Mouse (Mus musculus): ENCODE measurements around the gene Rsad2.

Gene Rsad2

DNA sequence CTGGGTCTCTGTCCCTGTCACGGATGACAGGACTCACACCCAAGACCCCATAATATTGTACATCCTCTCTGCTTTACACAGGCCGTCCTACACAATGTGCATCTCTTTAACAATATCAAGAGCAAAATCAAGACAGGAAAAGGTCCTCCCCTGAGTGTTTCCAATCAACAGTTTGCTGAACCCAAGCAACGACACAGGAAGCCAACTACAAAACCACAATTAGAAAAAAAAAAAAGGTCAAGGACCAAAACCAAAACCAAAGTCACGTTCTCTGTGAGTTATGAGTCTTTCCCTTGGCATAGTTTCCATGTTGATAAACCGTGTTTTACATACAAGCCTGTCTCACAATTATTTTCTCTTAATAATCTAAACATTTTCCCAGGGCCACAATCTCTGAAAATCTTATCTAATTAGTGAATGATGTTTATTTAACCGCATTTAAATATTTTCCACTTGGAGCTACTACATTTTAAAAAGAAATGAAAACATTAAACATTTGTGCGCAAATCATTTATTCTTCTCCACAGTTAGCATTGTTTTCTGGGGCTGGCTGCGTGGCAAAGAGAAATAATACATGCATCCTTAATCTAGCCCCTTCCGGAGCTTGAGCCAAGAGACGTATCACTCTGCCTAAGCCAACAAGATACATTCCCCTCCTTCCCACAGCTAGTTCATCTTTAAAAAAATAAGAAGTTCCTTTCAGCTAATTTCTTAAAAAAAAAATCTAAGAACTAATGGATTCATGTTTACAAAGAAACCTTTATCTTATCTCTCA, 54.4 kb downstream of the Rsad2 start:
- in situ Hi-C loops (cut with MboI; ENCODE audit: low sequenced_read_pairs), result no loop called here

DNA sequence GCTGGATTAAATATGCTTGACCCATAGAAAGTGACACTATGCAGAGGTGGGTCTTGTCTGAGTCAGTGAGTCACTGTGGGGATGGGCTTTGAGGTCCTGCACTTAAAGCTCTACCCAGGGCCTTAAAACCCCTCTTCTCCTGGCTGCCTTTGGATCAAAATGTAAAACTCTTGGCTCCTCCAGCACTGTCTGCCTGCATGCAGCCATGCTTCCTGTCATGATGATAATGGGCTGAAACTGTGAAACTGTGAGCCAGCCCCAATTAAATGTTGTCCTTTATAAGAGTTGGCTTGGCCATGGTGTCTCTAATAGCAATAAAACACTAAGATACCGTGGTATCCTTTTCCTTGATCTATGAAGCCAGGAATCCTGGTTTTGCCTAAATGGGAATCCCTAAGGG, 55.0 kb downstream of the Rsad2 start:
- in situ Hi-C loops (cut with MboI; ENCODE audit: low sequenced_read_pairs), result no loop called here

DNA sequence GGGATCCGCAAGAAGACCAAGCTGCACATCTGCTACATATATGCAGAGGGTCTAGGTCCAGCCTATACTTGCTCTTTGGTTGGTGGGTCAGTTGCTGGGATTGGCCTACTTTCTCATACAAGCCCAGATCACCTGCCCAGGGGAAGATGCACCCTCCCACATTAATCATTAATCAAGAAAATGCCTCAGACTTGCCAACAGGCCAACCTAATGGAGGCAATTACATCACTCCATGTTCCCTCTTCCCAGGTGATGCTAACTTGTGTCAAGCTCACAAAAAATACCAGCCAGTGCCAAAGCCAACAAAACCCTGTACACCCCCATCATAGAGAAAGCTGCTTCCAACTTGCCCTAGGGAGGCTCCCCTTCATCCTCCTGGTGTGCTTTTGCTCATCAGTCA, 55.5 kb downstream of the Rsad2 start:
- in situ Hi-C loops (cut with MboI; ENCODE audit: low sequenced_read_pairs), result no loop called here

DNA sequence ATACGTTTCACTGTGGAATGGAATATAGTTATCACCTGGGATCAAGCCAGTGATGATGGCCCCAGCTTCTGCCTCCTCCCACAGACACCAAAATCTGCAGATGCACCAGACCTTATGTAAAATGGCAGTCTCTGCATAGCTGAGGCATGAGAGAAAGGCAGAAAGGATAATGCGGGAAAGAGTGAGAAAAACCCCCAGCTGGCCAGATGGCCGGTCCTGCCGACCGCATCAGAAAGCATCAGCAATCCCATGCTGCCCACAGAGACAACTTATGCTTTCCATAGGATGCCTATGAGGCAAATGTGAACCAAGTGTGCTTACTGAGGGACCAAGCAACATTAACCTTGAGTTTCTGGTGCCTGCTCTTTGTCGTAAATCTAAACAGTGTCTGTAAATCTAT, 56.9 kb downstream of the Rsad2 start:
- in situ Hi-C loops (cut with MboI; ENCODE audit: low sequenced_read_pairs), result no loop called here

DNA sequence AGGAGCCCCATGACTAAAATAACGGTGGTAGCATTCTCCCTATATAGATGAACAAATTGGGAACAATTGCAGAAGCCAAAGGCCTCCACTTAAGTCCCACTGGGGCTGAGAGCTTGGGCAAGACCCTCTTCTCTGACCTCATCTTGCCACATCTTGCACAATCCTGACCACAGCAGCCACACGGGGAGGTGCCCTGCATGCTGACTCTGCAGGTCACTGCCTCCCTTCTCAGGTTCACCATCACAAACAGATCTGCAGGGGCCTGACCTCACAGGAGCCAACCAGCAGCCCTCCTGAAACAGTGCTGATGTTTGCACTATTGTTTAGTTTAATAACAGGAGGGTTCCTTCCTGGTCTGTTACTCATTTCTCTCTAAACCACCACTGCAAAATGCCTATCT, 57.7 kb downstream of the Rsad2 start:
- in situ Hi-C loops (cut with MboI; ENCODE audit: low sequenced_read_pairs), result no loop called here

DNA sequence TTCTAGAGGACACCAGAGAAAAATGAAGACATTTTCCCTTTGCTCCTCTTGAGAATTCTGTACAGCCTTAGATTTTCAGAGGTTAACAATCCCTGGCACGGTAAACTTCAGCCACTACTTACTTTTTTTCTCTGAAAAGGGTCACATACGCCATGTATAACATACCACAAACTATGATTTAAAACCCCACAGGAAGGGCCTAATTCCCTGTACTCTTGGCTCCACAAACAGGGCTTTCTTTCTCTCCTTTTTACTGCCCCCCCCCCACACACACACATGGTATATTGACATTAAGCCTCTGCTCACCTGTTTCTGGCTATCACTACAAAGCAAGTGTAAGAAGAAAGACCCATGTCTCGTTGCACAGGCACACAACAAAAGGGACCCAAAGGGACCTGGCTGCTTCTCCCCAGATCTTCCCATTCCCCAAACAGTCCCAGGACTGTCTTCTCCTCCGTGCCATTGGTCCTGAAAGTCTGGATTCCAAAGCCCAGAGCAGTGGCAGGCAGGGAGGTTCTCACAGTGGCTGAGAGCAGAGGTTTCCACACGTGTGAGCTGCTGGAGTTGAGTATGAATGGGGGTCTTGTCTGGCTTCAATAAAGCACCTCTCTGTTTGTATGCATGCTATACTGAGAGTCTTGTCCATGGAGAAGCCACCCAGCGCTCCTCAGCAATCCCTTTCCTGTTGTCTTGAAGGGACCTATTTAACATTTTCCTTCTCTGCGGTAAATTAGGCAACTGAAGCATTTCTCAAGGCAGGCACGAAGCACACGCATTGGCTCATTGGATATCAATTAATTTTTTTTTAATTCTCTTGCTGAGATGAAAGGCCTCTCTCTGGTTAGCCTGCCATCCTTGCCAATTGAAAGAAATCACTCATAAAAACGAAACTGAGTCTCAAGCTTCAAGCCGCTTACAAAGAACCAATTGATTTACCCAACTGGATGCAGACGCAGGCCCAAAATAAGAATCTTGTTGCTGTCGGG, 61.5 kb downstream of the Rsad2 start:
- in situ Hi-C loops (cut with MboI; ENCODE audit: low sequenced_read_pairs), result no loop called here

DNA sequence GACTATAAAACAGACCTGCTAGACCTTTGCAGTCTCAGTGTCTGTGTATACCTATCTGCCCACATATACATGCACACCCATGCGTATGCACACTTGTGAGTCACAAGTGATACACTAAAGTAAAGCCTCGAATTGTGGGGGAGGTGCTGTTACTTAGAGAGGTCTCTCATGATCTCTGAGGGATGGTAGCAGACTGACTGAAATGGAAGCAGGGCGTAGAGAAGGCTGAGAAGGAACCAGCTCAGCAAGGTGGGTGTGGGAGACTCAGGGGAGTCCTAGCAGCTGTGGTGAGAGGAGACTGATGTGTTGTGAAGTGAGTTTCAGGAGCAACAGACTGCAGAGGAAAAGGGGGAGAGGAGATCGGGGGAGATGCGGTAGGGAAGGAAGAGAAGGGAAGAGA, 63.0 kb downstream of the Rsad2 start:
- in situ Hi-C loops (cut with MboI; ENCODE audit: low sequenced_read_pairs), result no loop called here
